Mouse (Mus musculus) hindbrain, embryonic 13.5 days (tissue): ENCODE results near the gene Atg16l2. TPM values are rescaled to one million over a fixed set of nuclear protein-coding genes. Genes with fewer than 3 reads are reported as not detected.
A peak's percentile ranks its signal among the peaks of the same experiment; 100 is the strongest.

Experiments
- ATAC-seq: fragments of 200-750 bp; cut with Nextera tagmentation; 2 replicates; pipeline ENCODE4 v1.8.0; 2017; ENCODE audit warnings: moderate TSS enrichment; ENCODE audit not compliant: low FRiP score
- H3K27ac ChIP-seq: fragments of 300-500 bp; sonication (generic); 2 replicates; pipeline ENCODE4 v1.5.1; 2015; ENCODE audit warnings: inconsistent platforms, mild to moderate bottlenecking, moderate library complexity
- H3K27me3 ChIP-seq: fragments of 300-500 bp; sonication (generic); 2 replicates; pipeline ENCODE4 v1.6.1; 2015; ENCODE audit warnings: mild to moderate bottlenecking, inconsistent platforms
- H3K36me3 ChIP-seq: fragments of 300-500 bp; sonication (generic); 2 replicates; pipeline ENCODE4 v1.6.1; 2015; ENCODE audit warnings: mild to moderate bottlenecking, inconsistent platforms
- H3K4me1 ChIP-seq: fragments of 300-500 bp; sonication (generic); replicated peaks from 2 replicates; pipeline ENCODE4 v1.6.1; 2015; ENCODE audit warnings: inconsistent platforms
- H3K4me2 ChIP-seq: fragments of 300-500 bp; sonication (generic); 2 replicates; pipeline ENCODE4 v1.6.1; 2015; ENCODE audit warnings: inconsistent platforms, mild to moderate bottlenecking, moderate library complexity
- H3K4me3 ChIP-seq: fragments of 300-500 bp; sonication (generic); 2 replicates; pipeline ENCODE4 v1.5.1; 2015; ENCODE audit warnings: mild to moderate bottlenecking, inconsistent platforms
- H3K9ac ChIP-seq: fragments of 300-500 bp; sonication (generic); 2 replicates; pipeline ENCODE4 v1.6.1; 2015; ENCODE audit warnings: mild to moderate bottlenecking, inconsistent platforms
- H3K9me3 ChIP-seq: fragments of 300-500 bp; sonication (generic); 2 replicates; pipeline ENCODE4 v1.6.1; 2016; ENCODE audit warnings: inconsistent platforms
- WGBS: fragments of 180-500 bp; shearing (Covaris S2); methylation state at CpG from one replicate; pipeline ENCODE4 v1.1.7; 2015; 5-methylcytosine and 5-hydroxymethylcytosine counted together
- polyA plus RNA-seq: library from polyadenylated mRNA; unstranded; fragments of >200 nt; fragmentation: Nextera tagmentation; extraction: Ambion mirVana; gene quantifications from 2 replicates; pipeline ENCODE4 v1.2.1, GENCODE M21; 2015

The Atg16l2 gene
- polyA plus RNA-seq, 1 experiment from 2014 or later = 17.5 TPM

DNA sequence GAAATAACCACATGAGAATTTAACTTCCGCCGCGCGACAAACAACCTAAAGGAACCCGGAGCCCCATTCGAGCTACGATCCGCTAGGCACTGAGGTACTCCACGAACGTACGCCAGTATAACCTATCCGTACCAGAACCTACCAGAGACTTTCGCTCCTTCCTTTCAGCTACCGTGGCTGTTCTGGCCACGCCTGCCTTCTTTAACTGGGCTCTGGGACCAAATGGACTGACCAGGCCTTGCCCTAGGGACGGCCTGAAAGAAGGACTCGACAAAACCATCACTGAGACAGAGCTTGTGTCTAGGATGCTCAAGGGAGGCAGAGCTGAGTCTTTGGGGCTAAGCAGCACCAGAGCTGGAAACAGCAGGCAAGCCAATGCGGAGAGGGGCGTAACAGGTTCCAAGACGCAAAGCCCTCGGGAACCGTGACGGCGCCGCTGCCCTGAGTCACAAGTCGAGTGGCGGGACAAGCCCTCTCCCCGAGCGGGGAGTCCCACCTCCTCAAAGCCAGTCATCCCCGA lies 630 bp downstream of the Atg16l2 start:
- no peaks in the 10 kb centered on the region for H3K36me3 ChIP-seq
- peaks cover 34% of the 10 kb centered on the region for H3K27me3 ChIP-seq
- 1% methylated on average over 30 of the region's 30 CpGs for WGBS
- peak overlapping the region; percentile 78 for H3K9ac ChIP-seq
- peak overlapping the region; percentile 70 for H3K4me3 ChIP-seq
- no peaks in the 10 kb centered on the region for H3K9me3 ChIP-seq
- H3K27ac ChIP-seq = peak overlapping the region; percentile 68
- no peak for ATAC-seq
- peaks cover 25% of the 10 kb centered on the region for H3K4me1 ChIP-seq
- H3K4me2 ChIP-seq = peak overlapping the region; percentile 94

- no peak overlapping the region for H3K4me2 ChIP-seq
- 0 out of 2 replicates have a peak, but pooled peaks cover 4% of the 10 kb centered on the region for H3K36me3 ChIP-seq
- no peaks in the 10 kb centered on the region for H3K9me3 ChIP-seq
- no peak overlapping the region for H3K9ac ChIP-seq
- 85% methylated on average over 3 of the region's 3 CpGs for WGBS
- no peak overlapping the region for H3K27ac ChIP-seq
- H3K27me3 ChIP-seq = peaks cover 34% of the 10 kb centered on the region
- H3K4me1 ChIP-seq = peaks cover 31% of the 10 kb centered on the region
- ATAC-seq = no peak
- H3K4me3 ChIP-seq = no peak overlapping the region
Observed at GRCm38 (mm10) chr7:101298375-101298774, 3.7 kb downstream of the Atg16l2 start.

DNA sequence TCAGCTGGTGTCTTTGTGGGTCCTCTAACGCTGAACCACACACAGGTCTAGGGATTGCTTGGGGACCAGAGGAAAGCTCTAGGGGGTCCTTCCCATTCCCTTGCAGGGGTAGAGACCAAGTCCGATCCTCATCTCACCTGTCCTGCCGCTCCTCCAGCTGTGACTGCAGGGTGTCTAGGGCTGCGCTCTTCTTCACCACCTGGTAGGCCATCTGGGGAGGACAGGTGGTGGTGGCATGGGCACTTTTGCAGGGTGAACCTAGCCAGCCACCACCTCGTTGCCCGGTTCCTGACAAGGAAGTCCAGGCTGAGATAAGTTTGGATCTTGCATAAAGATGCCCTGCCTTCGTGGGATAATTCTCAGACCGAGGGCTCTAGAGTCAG lies 5.0 kb downstream of the Atg16l2 start:
- peaks cover 24% of the 10 kb centered on the region for H3K4me1 ChIP-seq
- H3K4me3 ChIP-seq = peak overlapping the region; percentile 34
- 0 out of 2 replicates have a peak, but pooled peaks cover 5% of the 10 kb centered on the region for H3K36me3 ChIP-seq
- 20% methylated on average over 8 of the region's 8 CpGs for WGBS
- H3K4me2 ChIP-seq = peak overlapping the region; percentile 61
- H3K9ac ChIP-seq = peak overlapping the region; percentile 73
- no peaks in the 10 kb centered on the region for H3K9me3 ChIP-seq
- H3K27me3 ChIP-seq = peaks cover 34% of the 10 kb centered on the region
- no peak for ATAC-seq
- H3K27ac ChIP-seq = peak overlapping the region; percentile 83

GRCm38 (mm10) chr7:101296252-101297022 lies 5.6 kb downstream of the Atg16l2 start:
- H3K4me1 ChIP-seq = peaks cover 22% of the 10 kb centered on the region
- peak; percentile 90 for ATAC-seq
- H3K9me3 ChIP-seq = no peaks in the 10 kb centered on the region
- H3K27ac ChIP-seq = peak overlapping the region; percentile 83
- 12% methylated on average over 35 of the region's 35 CpGs for WGBS
- H3K9ac ChIP-seq = peak overlapping the region; percentile 73
- H3K27me3 ChIP-seq = peaks cover 34% of the 10 kb centered on the region
- peak overlapping the region; percentile 34 for H3K4me3 ChIP-seq
- H3K36me3 ChIP-seq = peaks cover 11% of the 10 kb centered on the region; the same call in 1 of the 2 replicates
- peak overlapping the region; percentile 61 for H3K4me2 ChIP-seq

DNA sequence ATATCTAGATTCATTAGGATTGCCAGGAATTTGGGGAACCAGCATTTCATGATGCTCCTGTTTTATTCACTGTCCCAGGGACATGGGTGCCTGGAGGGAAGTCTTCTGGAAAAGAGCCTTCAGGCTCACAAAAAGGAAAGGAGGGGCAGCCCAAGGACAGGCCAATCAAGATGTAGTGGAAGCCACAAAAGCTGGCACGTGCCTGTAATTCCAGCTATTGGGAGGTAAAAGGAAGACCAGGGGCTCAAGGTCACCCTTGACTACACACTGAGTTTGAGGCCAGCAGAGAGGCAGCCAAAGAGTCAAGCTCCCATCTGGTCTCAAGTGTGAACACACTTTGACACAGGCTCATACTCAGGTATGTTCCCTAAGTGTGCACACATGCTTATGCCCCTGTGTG lies 6.6 kb downstream of the Atg16l2 start:
- peaks cover 28% of the 10 kb centered on the region for H3K27me3 ChIP-seq
- no peak for ATAC-seq
- H3K4me1 ChIP-seq = peaks cover 15% of the 10 kb centered on the region
- H3K9me3 ChIP-seq = no peaks in the 10 kb centered on the region
- H3K4me3 ChIP-seq = no peak overlapping the region
- no peak overlapping the region for H3K27ac ChIP-seq
- WGBS = 52% methylated on average over 1 of the region's 1 CpGs
- H3K36me3 ChIP-seq = peaks cover 14% of the 10 kb centered on the region; the same call in 1 of the 2 replicates
- no peak overlapping the region for H3K9ac ChIP-seq
- no peak overlapping the region for H3K4me2 ChIP-seq

DNA sequence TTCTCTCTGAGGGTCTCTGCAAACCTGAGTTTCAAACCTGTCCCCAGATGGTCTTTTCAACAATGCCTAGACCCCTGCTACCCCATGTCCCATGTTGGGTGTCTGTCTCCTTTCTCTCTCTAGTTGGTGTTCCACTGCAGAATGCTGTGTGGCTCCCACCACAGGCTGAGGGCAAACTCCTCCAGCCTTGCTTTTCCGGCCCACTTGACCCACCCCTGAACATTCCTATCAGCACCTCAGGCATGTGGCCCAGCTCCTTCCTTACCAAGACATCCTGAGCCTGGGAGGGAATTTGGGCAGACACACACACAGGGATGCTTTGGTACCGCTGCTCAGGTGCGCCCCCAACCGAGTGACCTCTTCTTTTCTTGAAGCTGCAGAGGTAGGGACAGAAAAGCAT lies 8.4 kb downstream of the Atg16l2 start:
- no peaks in the 10 kb centered on the region for H3K9me3 ChIP-seq
- no peak overlapping the region for H3K4me2 ChIP-seq
- H3K9ac ChIP-seq = no peak overlapping the region
- no peak for ATAC-seq
- no peak overlapping the region for H3K4me3 ChIP-seq
- 45% methylated on average over 4 of the region's 4 CpGs for WGBS
- peaks cover 10% of the 10 kb centered on the region for H3K27me3 ChIP-seq
- peaks cover 27% of the 10 kb centered on the region for H3K36me3 ChIP-seq
- peaks cover 15% of the 10 kb centered on the region for H3K4me1 ChIP-seq
- no peak overlapping the region for H3K27ac ChIP-seq

GRCm38 (mm10) chr7:101293138-101293537 lies 8.9 kb downstream of the Atg16l2 start:
- H3K27me3 ChIP-seq = peaks cover 7% of the 10 kb centered on the region
- peaks cover 17% of the 10 kb centered on the region for H3K4me1 ChIP-seq
- no peak overlapping the region for H3K27ac ChIP-seq
- no peak overlapping the region for H3K4me2 ChIP-seq
- no peak overlapping the region for H3K9ac ChIP-seq
- 50% methylated on average over 4 of the region's 4 CpGs for WGBS
- H3K4me3 ChIP-seq = no peak overlapping the region
- no peaks in the 10 kb centered on the region for H3K9me3 ChIP-seq
- ATAC-seq = no peak
- H3K36me3 ChIP-seq = peaks cover 27% of the 10 kb centered on the region

GRCm38 (mm10) chr7:101292696-101293095 lies 9.4 kb downstream of the Atg16l2 start:
- H3K27me3 ChIP-seq = peaks cover 2% of the 10 kb centered on the region
- H3K36me3 ChIP-seq = peaks cover 28% of the 10 kb centered on the region
- H3K4me2 ChIP-seq = no peak overlapping the region
- no peak for ATAC-seq
- H3K4me1 ChIP-seq = peaks cover 18% of the 10 kb centered on the region
- WGBS = 97% methylated on average over 1 of the region's 1 CpGs
- no peak overlapping the region for H3K4me3 ChIP-seq
- no peak overlapping the region for H3K27ac ChIP-seq
- no peak overlapping the region for H3K9ac ChIP-seq
- H3K9me3 ChIP-seq = no peaks in the 10 kb centered on the region

DNA sequence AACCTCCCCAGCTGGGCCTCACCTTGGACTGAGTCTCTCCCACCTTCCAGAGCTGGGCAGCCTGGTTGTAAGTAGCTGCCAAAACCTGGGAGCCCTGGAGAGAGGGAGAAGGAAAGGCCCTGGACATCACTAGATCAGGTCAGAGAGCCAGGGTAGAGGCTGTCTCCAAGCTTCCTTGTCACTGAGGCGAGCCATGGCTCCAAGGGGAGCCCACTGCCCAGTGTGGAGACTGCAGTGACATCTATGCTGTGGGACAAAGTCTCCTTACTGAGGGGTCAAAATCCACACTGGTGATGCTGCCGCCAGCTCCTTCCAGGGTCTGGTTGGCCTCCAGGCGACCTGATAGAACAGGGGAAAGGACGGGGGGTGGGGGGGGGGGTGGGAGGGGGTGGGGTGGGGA lies 10.0 kb downstream of the Atg16l2 start:
- no peak overlapping the region for H3K27ac ChIP-seq
- peaks cover 15% of the 10 kb centered on the region for H3K4me1 ChIP-seq
- no peak for ATAC-seq
- H3K9ac ChIP-seq = no peak overlapping the region
- WGBS = 78% methylated on average over 2 of the region's 4 CpGs
- H3K4me3 ChIP-seq = no peak overlapping the region
- H3K4me2 ChIP-seq = no peak overlapping the region
- H3K36me3 ChIP-seq = peaks cover 32% of the 10 kb centered on the region
- no peaks in the 10 kb centered on the region for H3K9me3 ChIP-seq
- H3K27me3 ChIP-seq = no peaks in the 10 kb centered on the region

- no peak for ATAC-seq
- no peak overlapping the region for H3K27ac ChIP-seq
- H3K9ac ChIP-seq = no peak overlapping the region
- no peak overlapping the region for H3K4me2 ChIP-seq
- no peak overlapping the region for H3K4me3 ChIP-seq
- peaks cover 10% of the 10 kb centered on the region for H3K4me1 ChIP-seq
- H3K9me3 ChIP-seq = no peaks in the 10 kb centered on the region
- H3K36me3 ChIP-seq = peaks cover 35% of the 10 kb centered on the region
- WGBS = 92% methylated on average over 8 of the region's 8 CpGs
- no peaks in the 10 kb centered on the region for H3K27me3 ChIP-seq
Observed at GRCm38 (mm10) chr7:101291641-101292040, 10.4 kb downstream of the Atg16l2 start.

DNA sequence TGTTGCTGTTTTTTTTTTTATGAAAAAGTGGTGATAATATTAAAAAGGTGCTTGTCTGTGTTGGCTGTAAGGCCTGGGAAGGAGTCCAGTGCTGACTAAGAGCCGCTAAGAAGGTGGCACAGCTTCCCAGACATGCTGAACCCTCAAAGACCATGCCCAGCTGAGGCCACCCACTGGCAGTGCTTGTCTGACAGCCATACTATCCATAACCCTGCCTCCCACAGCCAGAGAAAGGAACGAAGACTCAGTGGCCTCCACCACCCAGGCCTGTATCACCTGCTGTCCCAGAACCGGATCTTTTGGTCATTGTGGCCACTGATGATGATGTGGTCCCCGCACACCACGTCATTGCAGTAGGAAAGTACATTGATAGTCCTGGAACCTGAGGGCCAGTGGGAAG lies 10.8 kb downstream of the Atg16l2 start:
- WGBS = 91% methylated on average over 5 of the region's 5 CpGs
- no peaks in the 10 kb centered on the region for H3K27me3 ChIP-seq
- no peak overlapping the region for H3K9ac ChIP-seq
- ATAC-seq = no peak
- no peak overlapping the region for H3K27ac ChIP-seq
- H3K4me3 ChIP-seq = no peak overlapping the region
- H3K9me3 ChIP-seq = no peaks in the 10 kb centered on the region
- peaks cover 7% of the 10 kb centered on the region for H3K4me1 ChIP-seq
- H3K4me2 ChIP-seq = no peak overlapping the region
- peaks cover 40% of the 10 kb centered on the region for H3K36me3 ChIP-seq

- Histone ChIP-seq H3K9ac (no peak overlapping the region), H3K4me2 (no peak overlapping the region), H3K27ac (no peak overlapping the region), H3K27me3 (no peaks in the 10 kb centered on the region), H3K36me3 (peaks cover 48% of the 10 kb centered on the region), H3K9me3 (no peaks in the 10 kb centered on the region), H3K4me3 (no peak overlapping the region), H3K4me1 (0 out of 2 replicates have a peak, but pooled peaks cover 3% of the 10 kb centered on the region)
- ATAC-seq = no peak
- 93% methylated on average over 10 of the region's 10 CpGs for WGBS
Observed at GRCm38 (mm10) chr7:101290401-101290800, 11.7 kb downstream of the Atg16l2 start.

- no peak overlapping the region for H3K4me2 ChIP-seq
- no peak overlapping the region for H3K9ac ChIP-seq
- H3K27ac ChIP-seq = no peak overlapping the region
- H3K4me3 ChIP-seq = no peak overlapping the region
- 44% methylated on average over 4 of the region's 4 CpGs for WGBS
- H3K9me3 ChIP-seq = no peaks in the 10 kb centered on the region
- 0 out of 2 replicates have a peak, but pooled peaks cover 3% of the 10 kb centered on the region for H3K4me1 ChIP-seq
- H3K36me3 ChIP-seq = peaks cover 58% of the 10 kb centered on the region
- no peaks in the 10 kb centered on the region for H3K27me3 ChIP-seq
- ATAC-seq = no peak
Observed at GRCm38 (mm10) chr7:101288436-101288835, 13.6 kb downstream of the Atg16l2 start.
